Mouse (Mus musculus) naive thymus-derived CD4-positive, alpha-beta T cell, adult 2 months (primary cell): ENCODE measurements at regions not wholly inside any gene's neighbourhood (a gene's known extent, or its start where the extent isn't known, plus 50 kb on each side); places are given as distances from the start of the nearest gene placed in this dataset.

Source experiments
- DNase-seq: peaks from one replicate; pipeline ENCODE4 v3.0.0-alpha.2; 2011; ENCODE audit warnings: low read depth

DNA sequence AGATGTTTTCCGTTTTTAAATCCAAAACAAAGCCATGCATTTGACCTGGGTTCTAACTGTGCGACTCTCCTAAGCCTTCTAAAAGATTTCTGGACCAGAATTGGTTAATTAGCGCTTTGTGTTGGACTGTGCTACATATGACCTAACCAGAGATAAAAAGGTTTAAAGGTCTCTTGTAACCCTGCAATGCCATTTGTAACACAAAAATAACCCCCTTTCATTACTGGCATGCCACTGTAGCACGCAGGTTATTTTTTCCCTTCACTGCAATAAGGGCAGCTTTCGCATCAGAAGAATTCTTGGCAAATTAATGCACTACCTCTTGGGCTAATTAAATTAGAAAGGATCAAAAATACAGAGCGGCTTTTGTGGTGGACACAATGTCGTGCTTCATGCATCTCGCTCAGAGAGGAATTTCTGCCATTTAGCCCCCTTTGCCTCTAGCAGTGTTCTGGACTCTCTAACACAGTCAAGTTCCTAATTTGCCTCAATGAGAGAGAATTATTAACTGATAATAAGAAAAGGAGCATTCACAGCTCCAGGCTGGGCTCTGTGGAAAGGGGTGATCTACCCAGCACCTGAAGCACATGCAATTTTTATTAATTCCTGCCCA lies 239.5 kb upstream of the Zeb2 start:
- no peak for DNase-seq

DNA sequence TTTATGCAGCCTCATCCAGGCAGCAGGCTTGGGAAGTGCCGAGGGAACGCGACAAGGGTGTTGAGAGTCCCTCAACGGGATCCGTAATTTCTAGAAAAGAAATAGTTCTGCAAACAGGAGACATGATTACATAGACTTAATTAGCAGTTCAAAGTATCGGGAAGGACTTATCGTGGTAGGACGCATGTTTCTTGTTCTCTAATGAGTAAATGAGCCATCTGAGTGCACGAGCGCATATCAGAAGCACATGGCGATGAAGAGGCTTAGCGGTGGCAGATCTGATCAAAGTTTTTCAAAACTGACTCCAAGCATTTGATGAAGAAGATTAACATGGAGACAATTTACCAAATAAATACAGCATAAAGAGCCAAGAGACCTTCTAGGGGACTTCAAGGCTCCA lies 238.8 kb upstream of the Zeb2 start:
- DNase-seq: no peak

DNA sequence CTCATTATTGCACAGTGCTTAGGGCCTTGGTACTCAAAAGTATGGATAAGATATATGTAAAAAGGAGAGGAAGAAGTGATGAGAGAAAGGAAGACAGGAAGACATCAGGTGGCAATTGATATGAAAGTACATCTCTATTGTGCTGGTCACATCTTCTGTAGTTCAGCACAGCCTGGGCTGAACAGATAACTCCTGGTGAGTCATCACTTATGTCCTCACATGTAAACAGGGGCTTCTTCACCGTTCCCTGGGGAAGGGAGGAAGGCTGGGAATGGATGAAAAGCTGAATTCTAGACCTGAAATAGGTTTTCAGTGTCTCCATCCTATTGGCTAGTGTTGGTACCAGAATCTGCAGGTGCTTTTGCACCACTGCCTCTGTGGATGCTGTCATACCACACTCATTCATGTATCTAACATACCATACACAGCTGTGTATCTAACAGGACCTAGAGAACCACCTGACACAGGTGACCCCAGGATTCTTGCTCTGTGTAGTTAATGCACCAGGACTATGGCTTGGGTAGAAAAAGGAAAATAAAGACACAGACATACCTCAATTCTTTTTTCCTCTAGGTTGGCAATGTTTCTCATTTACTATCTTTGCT lies 234.4 kb upstream of the Zeb2 start:
- no peak for DNase-seq

DNA sequence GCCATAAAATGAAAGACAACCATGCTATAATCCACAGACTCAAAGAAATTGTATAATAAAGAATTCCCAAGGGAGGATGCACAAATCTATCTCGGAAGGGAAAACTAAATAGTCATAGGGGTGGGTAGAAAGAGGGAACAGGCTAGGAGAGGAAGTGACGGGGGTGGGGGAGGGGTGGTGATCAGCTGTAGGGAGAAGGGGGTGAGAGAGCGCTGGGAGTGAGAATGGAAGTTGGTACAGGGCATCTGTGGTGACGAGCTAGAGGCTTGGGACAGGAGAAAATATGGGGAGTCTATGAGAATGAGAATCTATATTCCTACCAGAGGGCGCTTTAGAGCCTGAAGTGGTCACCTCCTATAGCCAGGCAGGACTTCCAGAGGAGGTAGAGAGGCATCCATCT lies 229.2 kb upstream of the Zeb2 start:
- DNase-seq: no peak

DNA sequence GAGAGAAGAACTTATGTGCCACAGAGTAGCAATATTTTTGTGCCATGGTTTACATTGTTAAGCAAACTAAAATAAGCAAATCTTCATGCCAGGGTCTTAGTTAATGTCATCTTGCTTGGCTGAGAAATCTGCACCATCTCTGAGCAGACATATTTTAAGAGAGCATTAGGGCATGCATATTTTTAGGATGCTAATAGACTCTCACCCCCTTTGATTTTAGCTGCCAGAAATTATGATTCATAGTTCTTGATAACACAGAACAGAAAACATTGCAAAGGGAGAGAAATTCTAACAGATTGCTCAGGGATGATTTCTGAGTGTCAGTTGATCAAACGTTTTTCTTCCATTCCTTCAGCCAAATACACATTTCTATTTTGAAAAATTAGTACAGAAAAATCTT lies 222.7 kb upstream of the Zeb2 start:
- no peak for DNase-seq

DNA sequence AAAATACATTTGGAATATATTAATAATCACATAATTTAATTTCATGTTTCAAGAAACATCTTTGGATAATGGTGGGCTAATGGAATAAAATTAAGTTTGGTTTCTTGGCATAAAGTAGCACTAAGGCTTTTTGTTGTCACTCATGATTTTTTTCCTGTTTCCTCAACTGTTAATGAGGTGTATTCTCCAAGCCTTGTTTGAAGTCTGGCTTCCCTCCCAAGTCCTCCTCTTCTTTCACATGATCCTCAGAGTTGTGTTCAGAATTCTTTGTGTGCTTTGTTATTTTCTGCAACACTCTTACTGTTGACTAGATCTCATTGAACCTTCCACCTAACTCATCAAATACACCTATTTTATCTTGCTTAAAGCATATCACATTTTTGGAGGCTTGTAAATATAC lies 221.6 kb upstream of the Zeb2 start:
- DNase-seq: no peak

DNA sequence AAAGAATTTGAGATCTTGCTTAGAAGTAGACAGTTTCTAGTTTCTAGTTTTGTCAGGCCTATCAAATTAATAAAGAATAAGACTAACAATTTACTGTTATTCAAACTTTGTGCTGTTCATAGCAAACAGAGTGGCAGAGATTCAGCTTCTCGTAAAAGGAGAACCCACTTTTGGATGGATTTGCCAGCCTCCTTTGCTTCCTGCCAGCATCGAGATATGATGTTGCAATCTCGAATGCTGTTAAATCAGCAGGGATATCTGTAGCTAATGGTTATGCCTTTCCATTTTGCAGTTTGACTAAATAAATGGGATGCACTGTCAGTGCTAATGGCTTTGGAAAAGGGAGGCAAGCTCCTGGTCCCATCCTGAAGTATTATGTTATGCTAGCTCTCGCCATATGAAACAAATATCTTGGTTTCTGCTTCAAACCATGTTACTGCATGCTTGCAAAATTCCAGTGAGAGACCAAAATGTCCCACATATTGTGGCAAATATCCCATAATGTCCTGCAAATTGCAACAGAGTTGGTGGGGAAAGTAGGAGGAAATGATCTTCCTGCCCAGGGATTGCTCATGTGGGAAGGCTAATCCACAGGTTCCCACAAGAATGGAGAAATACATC lies 199.9 kb upstream of the Zeb2 start:
- no peak for DNase-seq

DNA sequence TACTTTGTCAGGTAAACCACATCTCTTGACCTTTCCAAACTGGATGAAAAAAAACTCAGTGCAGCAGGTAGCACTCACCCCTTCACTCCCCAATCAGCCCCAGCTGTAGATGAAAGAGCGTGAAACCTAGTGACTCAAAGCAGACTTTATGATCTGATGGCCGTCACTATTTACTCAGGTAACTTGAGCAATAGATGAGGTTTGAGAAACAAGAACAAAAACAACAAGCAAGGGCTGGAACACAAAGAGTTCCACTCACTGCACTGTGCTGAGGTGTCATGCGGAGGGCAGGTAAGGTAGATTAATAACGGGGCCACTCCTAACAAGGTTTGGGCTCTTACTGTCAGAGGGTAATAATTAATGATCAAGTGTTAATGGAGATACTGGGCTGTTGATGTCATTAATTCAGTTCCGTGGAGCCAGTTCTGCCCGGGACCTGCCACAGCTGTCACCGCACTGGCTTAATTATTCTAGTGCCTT lies 170.4 kb upstream of the Zeb2 start:
- DNase-seq: no peak

DNA sequence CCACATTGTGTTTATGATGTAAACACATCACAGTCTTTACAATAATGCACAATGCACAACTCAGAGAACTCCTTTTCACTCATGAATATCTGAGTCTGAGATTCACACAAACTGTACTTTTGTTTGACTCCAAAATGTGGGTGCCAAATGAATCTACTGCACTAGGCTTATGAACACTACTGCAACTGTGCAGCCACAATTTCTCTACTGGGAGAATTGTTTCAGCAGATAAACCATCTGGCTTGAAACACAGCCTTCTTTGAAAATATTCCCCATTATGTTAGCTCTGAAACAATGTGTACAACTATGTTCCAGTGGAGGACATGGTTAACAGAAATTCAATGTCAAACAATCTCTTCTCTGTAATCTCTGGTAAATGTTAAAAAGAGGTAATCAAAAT lies 166.6 kb upstream of the Zeb2 start:
- DNase-seq: no peak

DNA sequence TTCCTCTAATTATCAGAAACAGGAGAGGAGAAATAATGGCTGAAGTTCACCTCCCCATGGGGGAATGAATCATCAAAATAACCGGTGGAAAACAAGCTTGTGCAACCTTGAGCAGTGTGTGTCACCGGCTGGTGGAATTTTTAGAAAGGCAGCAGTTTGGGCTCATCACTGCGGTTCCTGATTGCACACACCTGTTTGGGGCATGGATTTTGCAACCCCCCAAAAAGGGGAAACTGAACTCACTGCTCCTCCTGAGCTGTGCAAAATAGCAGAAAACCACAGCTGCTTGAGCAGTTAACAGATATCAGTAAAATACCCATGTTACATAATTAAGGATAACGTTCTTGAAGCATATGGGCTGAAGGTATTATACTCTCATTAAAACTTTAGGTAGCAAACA lies 162.3 kb upstream of the Zeb2 start:
- no peak for DNase-seq

DNA sequence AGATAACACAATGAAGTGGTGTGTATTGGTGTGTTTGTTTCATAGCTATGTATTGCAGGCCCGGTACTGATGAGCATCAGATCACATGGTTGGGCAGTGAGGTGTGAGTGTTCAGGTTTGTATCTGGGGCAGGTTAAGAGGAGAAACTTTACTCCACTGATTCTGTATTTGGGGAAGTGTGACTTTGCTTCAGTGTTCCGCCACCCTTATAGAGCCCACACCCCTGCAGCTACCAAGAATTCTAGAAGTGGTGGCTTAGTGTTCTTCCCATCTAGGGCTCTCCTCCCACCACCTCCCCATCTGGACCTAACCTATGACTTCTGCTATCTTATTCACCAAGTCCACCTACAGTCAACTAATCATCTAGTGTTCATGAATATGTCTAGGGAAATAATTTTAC lies 160.4 kb upstream of the Zeb2 start:
- no peak for DNase-seq

DNA sequence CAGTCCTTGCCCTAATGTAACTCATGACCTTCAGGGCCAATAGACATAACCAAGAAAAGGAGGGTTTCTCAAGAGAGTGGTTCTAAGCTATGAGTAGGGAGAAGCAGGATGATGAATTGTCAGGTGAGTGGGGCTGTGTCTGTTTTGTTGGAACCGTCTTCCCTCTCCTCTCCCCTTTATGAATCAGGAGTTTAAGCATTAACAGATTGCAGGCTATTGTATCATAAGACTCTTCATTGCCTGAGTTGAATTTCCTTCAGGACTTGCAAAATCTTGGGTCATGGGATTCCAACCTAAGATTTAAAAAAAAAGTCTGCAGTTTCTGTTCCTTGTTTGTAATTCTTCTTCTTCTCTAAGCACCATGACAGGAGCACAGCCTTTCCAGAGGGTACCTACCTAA lies 159.5 kb upstream of the Zeb2 start:
- DNase-seq: no peak

DNA sequence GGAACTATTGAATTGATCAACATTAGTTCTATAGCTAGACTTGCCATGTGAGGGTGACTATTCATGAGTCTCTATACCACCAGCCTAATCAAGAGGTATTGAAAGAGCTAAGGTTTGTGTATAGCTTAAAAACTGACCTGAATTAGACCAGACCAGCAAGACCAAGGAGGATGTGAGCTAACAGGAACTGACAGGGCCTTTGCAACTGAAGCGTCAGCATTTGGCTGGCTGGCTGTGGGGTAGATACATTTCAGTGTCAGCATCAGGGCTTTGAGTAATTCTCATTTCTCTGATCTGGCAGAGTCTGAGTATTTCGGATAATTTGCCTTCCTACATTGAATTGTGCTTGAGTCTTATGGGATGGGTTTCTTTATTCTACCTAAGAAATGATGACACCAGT lies 152.8 kb upstream of the Zeb2 start:
- DNase-seq: no peak

DNA sequence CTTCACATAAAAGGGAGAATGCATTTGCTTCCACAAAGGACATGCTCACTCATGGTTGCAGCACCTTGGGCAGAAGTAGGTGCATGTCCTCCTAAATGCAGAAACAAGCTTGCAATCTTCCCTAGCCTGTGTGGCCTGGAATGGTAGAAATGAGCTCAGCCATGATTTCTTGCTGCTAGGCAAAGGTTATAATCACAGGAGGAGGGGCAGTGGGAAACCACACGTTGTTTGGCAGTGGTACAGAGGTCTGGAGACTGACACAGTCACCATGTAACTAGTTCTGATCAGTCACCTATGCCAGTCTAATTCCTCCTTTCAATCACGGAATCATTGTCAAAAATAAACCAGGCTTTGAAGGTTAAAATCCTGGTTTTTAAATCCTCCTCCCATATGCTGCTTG lies 148.6 kb upstream of the Zeb2 start:
- DNase-seq: no peak

DNA sequence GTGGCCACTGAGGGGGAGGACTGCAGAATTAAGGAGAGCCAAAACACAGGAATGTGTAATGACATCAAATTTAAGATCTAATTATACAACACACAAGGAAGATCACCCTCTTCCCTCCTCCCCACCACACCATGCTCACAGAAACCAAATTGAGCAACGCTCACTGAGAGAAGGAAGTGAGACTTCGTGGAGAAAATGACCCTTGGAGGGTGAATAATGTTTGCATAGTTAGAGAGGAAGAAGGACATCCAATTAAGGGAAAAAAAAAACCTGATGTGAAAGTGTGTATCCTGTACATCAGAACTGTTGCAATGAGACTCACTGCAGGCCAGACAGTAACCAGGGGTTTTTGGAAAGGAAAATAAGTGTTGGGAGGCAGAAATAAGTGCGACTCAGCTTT lies 144.8 kb upstream of the Zeb2 start:
- DNase-seq: no peak

DNA sequence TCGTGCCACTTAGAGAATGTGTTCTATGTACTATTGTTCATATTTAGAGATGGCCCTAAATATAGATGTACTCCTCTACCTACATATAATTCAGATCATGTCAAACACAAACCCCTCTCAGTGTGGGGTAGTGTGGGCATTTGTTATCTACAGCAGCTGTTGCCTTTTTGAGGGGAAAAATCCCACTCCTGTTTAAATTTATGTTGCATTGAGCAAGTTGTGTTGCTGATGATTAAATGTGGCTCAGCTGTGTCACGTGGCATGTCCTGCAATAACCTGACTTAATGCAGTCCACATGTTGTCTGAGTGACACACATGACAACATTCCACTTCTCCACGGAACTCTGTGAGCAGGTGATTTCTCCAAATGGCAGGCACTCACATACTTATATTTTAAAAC lies 141.7 kb upstream of the Zeb2 start:
- DNase-seq: no peak

DNA sequence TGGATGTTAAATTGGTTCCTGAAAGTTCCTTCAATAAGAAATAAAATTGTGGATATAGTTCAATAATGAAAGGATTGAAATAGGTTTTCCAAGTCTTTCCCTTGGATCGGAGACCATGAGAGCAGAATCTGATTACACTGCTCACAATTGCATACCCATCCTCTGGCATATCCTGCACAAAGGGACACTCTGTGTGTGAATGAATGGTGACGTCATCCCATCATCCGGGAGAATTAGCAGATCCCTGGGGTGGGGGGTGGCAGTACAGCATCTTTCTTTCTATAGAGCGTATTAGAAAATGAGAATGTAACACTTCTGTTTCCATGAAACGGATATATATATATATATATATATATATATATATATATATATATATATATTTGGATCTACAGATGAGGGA lies 139.2 kb upstream of the Zeb2 start:
- DNase-seq: no peak

DNA sequence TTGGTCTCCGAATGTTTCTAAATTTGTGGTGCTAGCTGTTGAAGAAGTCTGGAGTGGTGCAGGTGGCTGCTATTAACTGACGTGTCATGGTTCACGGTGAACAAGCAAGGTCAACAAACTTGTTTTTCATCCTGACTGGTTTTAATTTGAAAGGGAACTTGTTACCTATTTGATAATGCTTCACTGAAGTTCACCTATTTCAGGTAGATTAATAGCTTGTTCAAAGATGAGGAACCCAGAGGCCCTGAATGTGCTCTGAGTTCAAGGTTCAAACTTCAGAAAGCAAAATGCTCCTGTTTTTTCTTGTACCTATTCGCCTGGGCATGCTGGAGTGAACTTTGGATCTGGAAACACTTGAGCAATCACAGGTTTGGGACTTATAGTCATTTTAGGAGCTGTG lies 136.7 kb upstream of the Zeb2 start:
- DNase-seq: no peak

DNA sequence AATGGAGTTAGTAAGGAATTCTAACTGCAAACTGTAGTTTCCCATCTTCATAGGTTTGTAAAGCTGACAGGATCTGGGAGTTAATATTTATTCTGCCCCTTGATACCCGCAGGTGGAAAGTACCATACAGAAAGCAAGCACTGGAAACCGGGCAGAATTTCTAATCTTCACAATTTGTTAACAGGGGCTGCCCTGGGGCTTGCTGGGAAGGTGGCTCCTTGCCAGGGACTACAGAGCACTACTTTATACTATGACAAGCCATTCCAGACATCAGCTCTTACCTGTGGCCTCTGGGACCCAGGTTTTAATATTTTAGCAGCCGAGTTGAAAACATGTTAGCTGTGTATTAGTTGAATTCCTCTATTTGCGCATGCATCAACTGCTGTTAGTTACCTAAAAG lies 135.1 kb upstream of the Zeb2 start:
- DNase-seq: no peak

DNA sequence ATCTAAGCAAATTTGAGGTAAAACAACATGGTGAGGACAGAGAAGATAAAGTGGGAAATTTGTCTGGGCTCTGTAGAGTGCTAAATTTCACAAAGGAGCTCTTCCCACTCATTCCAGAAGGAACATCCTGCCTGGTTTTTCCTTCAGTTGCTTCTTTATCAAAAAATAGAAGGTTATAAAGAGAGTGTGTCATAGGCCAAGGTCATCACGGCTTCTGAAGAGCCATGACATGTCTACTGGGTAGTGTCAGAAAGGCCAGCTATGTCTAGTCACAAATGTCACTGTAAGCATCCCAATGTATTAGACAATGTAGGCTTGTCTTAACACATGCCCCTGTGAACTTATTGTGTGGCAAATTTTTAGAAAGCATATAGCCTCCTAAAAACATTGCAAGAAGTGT lies 132.5 kb upstream of the Zeb2 start:
- no peak for DNase-seq

DNA sequence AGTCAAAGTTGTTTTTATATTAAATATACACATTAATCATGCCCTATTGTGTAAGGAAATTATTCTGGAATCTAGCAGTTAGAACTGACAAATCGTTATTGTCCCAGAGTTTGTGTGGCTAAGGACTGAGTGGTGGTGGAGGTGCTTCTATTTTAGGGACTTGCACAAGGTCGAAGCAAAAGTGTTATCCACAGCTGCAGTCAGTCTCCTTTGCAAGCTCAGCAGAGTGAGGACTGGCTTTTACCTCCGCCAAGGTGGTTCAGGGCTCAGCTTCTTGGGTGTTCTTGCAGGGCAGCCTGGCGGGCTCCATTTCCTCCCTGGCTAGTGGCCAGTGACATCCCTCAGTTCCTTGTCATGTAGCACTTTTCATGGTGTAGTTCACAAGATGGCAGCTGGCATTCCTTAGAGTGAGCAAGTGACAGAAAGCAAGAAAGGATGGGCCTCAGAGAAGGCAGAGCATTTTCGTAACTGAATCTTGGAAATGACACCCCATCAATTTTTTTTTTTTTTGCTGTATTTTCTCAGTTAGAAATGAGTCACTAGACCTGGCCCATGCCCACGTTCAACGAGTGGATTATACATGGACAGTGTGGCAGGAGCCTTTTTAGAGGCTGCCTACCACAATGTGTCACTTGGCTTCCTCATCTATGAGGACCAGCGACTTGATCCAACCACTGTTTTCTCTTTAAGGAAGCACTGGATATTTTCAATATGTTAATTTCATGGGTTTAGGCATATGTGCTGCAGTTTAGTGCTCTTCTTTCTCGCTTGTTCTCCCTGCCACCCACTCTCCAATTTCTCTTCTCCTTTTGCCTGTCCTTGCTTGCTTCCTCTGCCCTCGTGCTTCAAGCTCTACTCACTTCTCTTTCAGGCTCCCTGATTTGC lies 129.1 kb upstream of the Zeb2 start:
- no peak for DNase-seq

DNA sequence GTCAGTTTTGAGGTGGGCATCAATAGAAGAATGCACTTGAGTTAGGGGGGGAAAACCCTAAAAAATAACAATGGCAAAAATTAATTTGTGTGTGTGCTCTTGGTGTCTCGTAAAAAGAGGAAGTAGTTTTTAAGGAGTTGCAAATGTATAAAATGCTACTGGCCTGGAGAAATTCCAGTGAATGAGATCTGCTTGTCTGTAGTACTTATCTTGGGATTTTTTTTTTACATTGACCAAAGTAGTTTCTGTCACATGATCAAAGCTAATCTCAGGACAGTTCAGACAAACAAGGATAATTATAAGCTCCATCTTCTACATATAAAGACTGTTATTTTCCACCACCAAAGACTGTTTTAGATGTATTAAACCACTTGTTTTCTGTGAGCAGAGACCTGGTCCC lies 128.3 kb upstream of the Zeb2 start:
- no peak for DNase-seq

DNA sequence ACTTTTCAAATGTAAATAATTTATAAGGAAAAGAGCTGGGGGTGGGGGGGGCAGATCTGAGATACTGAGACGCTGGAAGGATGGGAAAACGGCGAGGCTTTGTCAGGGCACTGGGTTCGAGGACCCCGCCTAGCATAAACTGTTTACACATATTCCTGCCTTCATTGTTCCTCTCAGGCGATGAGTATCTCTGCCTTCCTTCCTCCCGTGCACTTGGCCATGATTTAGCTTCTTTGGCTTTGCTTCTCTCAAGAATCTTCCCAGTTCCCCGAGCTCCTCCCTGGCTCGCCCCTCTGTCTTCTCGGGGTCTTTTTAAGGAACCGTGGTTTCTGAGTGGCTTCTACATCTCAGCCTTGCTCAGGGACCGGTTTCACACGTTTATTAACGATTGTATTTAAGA lies 127.3 kb upstream of the Zeb2 start:
- no peak for DNase-seq
